Mouse (Mus musculus) erythroblast, embryonic 14.5 days (primary cell): ENCODE measurements around the gene Chmp1a. TPM values are rescaled to one million over a fixed set of nuclear protein-coding genes. Genes with fewer than 3 reads are reported as not detected.

ENCODE experiments used
- H3K27me3 ChIP-seq: 2 replicates; pipeline ENCODE4 v1.6.1; 2012; ENCODE audit warnings: inconsistent platforms; ENCODE audit not compliant: control insufficient read depth
- H3K36me3 ChIP-seq: 2 replicates; pipeline ENCODE4 v1.6.1; 2012; ENCODE audit warnings: mild to moderate bottlenecking, inconsistent platforms; ENCODE audit not compliant: control insufficient read depth
- H3K4me1 ChIP-seq: 2 replicates; pipeline ENCODE4 v1.6.1; 2012; ENCODE audit warnings: inconsistent platforms; ENCODE audit not compliant: control insufficient read depth
- H3K4me3 ChIP-seq: replicated peaks from 2 replicates; pipeline ENCODE3; 2012; ENCODE audit warnings: moderate library complexity, mild to moderate bottlenecking, inconsistent platforms
- H3K9me3 ChIP-seq: 2 replicates; pipeline ENCODE4 v1.6.1; 2012; ENCODE audit warnings: low read length, inconsistent platforms, mixed read lengths; ENCODE audit not compliant: control insufficient read depth
- GATA1 ChIP-seq: IDR thresholded peaks from 2 replicates; pipeline ENCODE4 v1.6.1; 2012; ENCODE audit warnings: low read length, inconsistent platforms, mixed read lengths
- TAL1 ChIP-seq: IDR thresholded peaks from 3 replicates; pipeline ENCODE4 v1.6.1; 2012; ENCODE audit warnings: low read length, inconsistent platforms, mixed read lengths
- polyA plus RNA-seq: library from polyadenylated mRNA; stranded (reverse); fragments of >175 nt; gene quantifications from 2 replicates; pipeline ENCODE4 v1.2.3, GENCODE M21; 2012

The Chmp1a gene
- polyA plus RNA-seq, 1 experiment = 2.7 TPM

DNA sequence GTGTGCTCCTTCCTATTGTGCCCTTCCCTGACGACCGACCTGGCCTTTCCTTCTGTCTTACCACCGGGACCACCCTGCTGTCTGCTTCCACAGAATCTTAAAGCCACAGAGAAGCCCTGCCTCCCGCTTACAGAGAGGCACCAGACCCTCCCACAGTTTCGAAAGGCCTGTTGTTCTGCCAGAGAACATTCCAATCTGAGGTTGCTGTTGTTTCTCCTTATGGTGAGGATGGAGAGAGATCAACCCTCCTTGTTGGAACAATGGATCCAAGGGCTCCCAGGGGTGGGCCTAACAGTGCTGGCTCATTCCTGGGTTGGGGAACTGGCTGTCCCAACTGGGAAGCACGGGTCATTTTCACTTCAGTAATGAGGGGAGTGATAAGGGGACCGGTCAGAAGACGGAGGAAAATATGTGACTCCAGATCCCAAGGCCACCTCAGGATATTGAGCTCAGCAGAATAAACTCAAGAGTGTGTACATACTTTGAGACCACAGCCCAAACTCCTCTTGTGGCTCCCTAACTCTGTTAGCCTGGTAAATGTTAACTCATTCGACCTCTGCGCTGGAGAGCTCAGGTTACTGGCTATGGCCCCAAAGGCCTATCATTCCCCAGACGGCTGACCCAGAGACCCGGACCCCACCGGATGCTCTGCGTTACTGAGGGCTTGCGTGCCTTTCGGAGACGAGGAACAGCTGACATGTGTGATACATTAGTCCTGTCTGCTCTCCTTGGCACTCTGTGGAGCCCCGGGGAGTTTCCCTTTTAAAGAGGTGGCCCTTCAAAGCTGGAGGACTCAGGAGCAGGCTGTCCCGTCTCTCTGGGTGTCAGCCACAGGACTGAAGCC lies 26.8 kb downstream of the Chmp1a start, which contains the start of gene Dpep1:
Dpep1 (plus strand) TSS at position 677 of the 844 bp plus-strand sequence.
- Histone ChIP-seq H3K36me3 (no peaks in the 10 kb centered on the region), H3K9me3 (no peaks in the 10 kb centered on the region), H3K4me3 (no peak within 1 kb of the TSS), H3K4me1 (peaks cover 22% of the 10 kb centered on the region), H3K27me3 (peaks cover 12% of the 10 kb centered on the region)
- no peak for TF ChIP-seq TAL1
- no peak for TF ChIP-seq GATA1

DNA sequence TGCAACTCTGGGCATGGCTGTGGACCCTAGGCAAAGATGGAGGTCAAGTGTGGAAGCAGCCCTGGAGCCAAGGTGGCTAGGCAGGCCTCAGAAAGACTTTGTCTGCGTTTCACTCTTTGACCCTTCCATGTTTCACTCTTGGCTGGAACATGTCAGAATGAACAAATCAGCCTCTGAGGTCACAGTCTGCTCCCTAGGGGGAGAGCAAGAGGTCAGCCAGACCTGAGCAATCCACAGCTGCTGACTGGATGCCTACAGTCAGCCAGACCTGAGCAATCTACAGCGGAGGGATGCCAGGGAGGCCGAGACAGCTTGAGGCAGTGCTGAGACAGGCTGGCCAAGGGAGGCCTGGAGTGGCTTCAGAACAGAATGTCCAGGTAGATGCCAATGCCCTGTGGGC lies 31.2 kb downstream of the Chmp1a start:
- H3K36me3 ChIP-seq = no peaks in the 10 kb centered on the region
- peaks cover 2% of the 10 kb centered on the region for H3K27me3 ChIP-seq
- TF ChIP-seq GATA1 (no peak), TAL1 (no peak)

DNA sequence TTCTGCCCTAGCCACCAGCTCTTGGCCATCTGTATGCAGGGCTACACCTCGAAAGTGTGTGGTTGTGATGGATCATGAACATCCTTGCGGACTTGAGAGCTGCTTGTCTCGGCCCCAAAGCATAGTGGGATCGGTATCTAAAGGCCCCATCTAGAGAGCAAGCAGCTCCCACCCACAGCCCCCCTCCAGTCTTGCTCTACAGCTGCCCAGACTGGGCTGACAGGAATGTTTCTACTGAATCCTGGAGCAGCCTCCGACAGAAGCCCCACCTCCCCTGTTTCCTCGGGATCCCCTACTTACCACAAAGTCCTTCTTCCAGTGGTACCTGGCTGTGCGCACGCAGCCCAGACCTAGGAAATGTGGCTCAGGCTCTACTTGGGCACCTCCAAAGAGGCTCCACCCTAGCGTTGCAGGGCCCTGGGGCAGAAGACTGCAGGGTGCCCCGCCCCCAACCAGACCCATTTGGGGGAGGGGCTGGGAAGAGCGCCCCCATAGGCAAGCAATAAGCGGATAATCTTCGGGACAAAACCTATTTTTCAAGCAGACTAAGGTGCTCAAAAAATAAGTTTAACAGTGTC lies 54.6 kb downstream of the Chmp1a start, which contains the start of gene Sult5a1:
Sult5a1 (minus strand) TSS at position 428 of the 578 bp plus-strand sequence.
- Histone ChIP-seq H3K4me3 (peak within 1 kb of the TSS; percentile 26), H3K36me3 (no peaks in the 10 kb centered on the region; the same call in 1 of the 2 replicates), H3K4me1 (peaks cover 50% of the 10 kb centered on the region), H3K9me3 (no peaks in the 10 kb centered on the region), H3K27me3 (peaks cover 27% of the 10 kb centered on the region)
- TF ChIP-seq GATA1 = no peak
- TF ChIP-seq TAL1 = no peak

More for the DNA sequence above, 31.2 kb downstream of the Chmp1a start:
- Histone ChIP-seq H3K9me3 (peaks cover 29% of the 10 kb centered on the region), H3K4me1 (no peaks in the 10 kb centered on the region; the same call in 1 of the 2 replicates), H3K4me3 (no peak overlapping the region)

DNA sequence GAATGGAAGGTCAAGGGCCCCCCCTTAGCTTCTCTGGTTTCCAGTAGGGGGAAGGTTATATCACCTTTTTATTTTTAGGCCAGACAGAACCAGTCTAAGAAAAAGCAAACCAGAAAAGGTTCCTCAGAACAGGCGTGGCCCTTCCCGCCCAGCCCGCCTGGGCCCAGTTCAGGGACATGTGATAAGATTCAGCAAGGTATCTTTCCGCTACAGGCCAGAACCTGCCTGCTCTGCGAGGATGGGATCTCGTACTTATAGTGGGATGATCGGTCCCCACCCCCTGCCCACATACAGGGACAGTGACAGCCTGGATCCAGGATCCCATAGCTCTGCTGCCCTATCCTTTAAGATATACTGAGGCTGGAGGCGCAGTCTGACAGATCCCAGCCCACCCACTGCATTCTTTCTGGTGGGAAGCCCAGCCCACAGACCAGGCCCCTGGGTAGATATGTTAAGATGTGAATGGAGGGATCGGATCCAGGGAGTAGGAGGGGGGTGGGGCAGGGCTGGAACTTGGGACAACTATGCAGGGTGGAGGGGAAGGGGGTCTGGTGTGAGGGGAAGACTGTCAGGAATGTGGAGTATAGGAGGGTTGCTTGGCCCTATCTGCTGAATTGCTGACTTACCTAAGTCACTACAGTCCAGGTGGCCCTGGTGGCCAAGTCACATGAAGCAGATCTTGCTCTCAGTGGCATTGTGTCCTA lies 56.3 kb downstream of the Chmp1a start:
- peaks cover 29% of the 10 kb centered on the region for H3K27me3 ChIP-seq

GRCm38 (mm10) chr8:123155177-123155576 lies 57.4 kb downstream of the Chmp1a start:
- H3K4me3 ChIP-seq = no peak overlapping the region
- H3K4me1 ChIP-seq = peaks cover 47% of the 10 kb centered on the region
- TF ChIP-seq GATA1 = no peak
- no peaks in the 10 kb centered on the region; the same call in 1 of the 2 replicates for H3K36me3 ChIP-seq
- no peaks in the 10 kb centered on the region for H3K9me3 ChIP-seq
- H3K27me3 ChIP-seq = peaks cover 32% of the 10 kb centered on the region

More for the DNA sequence above, 56.3 kb downstream of the Chmp1a start:
- Histone ChIP-seq H3K36me3 (no peaks in the 10 kb centered on the region; the same call in 1 of the 2 replicates), H3K9me3 (no peaks in the 10 kb centered on the region), H3K4me3 (peak overlapping the region; percentile 28), H3K4me1 (peaks cover 47% of the 10 kb centered on the region)
- TF ChIP-seq TAL1 (peak; percentile 48; the same call in 2 of the 3 replicates), GATA1 (peak; percentile 19; the same call in 1 of the 2 replicates)

Other genes starting within 250 kb of the Chmp1a start
- gene Ankrd11, start 170.5 kb downstream of the Chmp1a start, polyA plus RNA-seq = 6.3 and 8.2 TPM in 2 replicates
- gene Spg7, start 149.8 kb downstream of the Chmp1a start, polyA plus RNA-seq = 5.5 and 6.3 TPM in 2 replicates
- 428 and 471 TPM in 2 replicates for gene Rpl13, start 110.4 kb downstream of the Chmp1a start, polyA plus RNA-seq
- gene Cpne7, start 95.4 kb downstream of the Chmp1a start, polyA plus RNA-seq = 0.07 and 0.08 TPM in 2 replicates
- gene Sult5a1, start 54.4 kb downstream of the Chmp1a start, polyA plus RNA-seq = 0.04 and 0.08 TPM in 2 replicates
- gene Dpep1, start 26.5 kb downstream of the Chmp1a start, polyA plus RNA-seq = not detected in 2 replicates
- gene Spata33, start 69 bp upstream of the Chmp1a start, polyA plus RNA-seq = 0.17 TPM in 1 of 2 replicates, not detected in the other
- gene Cdk10, start 12.1 kb upstream of the Chmp1a start, polyA plus RNA-seq = 1.8 and 2.3 TPM in 2 replicates
- gene Spata2l, start 23.5 kb upstream of the Chmp1a start, polyA plus RNA-seq = 0.03 and 0.07 TPM in 2 replicates
- gene Zfp276, start 41.4 kb upstream of the Chmp1a start, polyA plus RNA-seq = 0.78 and 0.85 TPM in 2 replicates
- 2.0 and 2.4 TPM in 2 replicates for gene Vps9d1, start 41.6 kb upstream of the Chmp1a start, polyA plus RNA-seq
- 9.7 and 10.0 TPM in 2 replicates for gene Fanca, start 105.8 kb upstream of the Chmp1a start, polyA plus RNA-seq
- gene Spire2, start 120.0 kb upstream of the Chmp1a start, polyA plus RNA-seq = 0.05 and 0.18 TPM in 2 replicates
- gene Tcf25, start 161.0 kb upstream of the Chmp1a start, polyA plus RNA-seq = 3.5 and 3.7 TPM in 2 replicates
- gene Mc1r, start 194.3 kb upstream of the Chmp1a start, polyA plus RNA-seq = 0.01 TPM in 1 of 2 replicates, not detected in the other
- 0.02 and 0.09 TPM in 2 replicates for gene Tubb3, start 198.7 kb upstream of the Chmp1a start, polyA plus RNA-seq
- gene Def8, start 210.8 kb upstream of the Chmp1a start, polyA plus RNA-seq = 0.29 and 0.52 TPM in 2 replicates